Mouse (Mus musculus): ENCODE data around the gene Ap5s1.
A peak's percentile ranks its signal among the peaks of the same experiment; 100 is the strongest.

Ap5s1 gene

GRCm38 (mm10) chr2:131187602-131187922 is 19.3 kb upstream of the Ap5s1 start:
- no peak for DNase-seq (ENCODE audit: low spot score in 2 of 2)

GRCm38 (mm10) chr2:131188311-131188710 is 18.6 kb upstream of the Ap5s1 start:
- DNase-seq (ENCODE audit: low spot score in 2 of 2), result no peak

- DNase-seq (ENCODE audit: low spot score in 2 of 2), result no peak
These were observed 17.2 kb upstream of the Ap5s1 start for GRCm38 (mm10) chr2:131189521-131190309.

GRCm38 (mm10) chr2:131190344-131191004 is 16.4 kb upstream of the Ap5s1 start:
- DNase-seq (ENCODE audit: low spot score in 2 of 2), result no peak

- no peak for DNase-seq (ENCODE audit: low spot score in 2 of 2)
These were observed 15.9 kb upstream of the Ap5s1 start for GRCm38 (mm10) chr2:131191005-131191390.

- no peak for DNase-seq (ENCODE audit: low spot score in 2 of 2)
These were observed 10.1 kb upstream of the Ap5s1 start for GRCm38 (mm10) chr2:131196606-131197316.

- no peak for DNase-seq (ENCODE audit: low spot score in 2 of 2)
These were observed 6.2 kb upstream of the Ap5s1 start for GRCm38 (mm10) chr2:131200710-131201109.

GRCm38 (mm10) chr2:131201262-131201661 is 5.6 kb upstream of the Ap5s1 start:
- DNase-seq (ENCODE audit: low spot score in 2 of 2), result no peak

- no peak for DNase-seq (ENCODE audit: low spot score in 2 of 2)
These were observed 3.0 kb upstream of the Ap5s1 start for GRCm38 (mm10) chr2:131203816-131204409.

GRCm38 (mm10) chr2:131204410-131204981 is 2.4 kb upstream of the Ap5s1 start:
- peak; percentile 77 to 90 for DNase-seq (ENCODE audit: low spot score in 2 of 2)

GRCm38 (mm10) chr2:131205521-131206182 is 1.2 kb upstream of the Ap5s1 start:
- no peak for DNase-seq (ENCODE audit: low spot score in 2 of 2)

GRCm38 (mm10) chr2:131208356-131208755 is 1.5 kb downstream of the Ap5s1 start:
- DNase-seq (ENCODE audit: low spot score in 2 of 2), result no peak

GRCm38 (mm10) chr2:131209125-131209795 is 2.4 kb downstream of the Ap5s1 start:
- DNase-seq (ENCODE audit: low spot score in 2 of 2), result no peak

- DNase-seq (ENCODE audit: low spot score in 2 of 2), result peak; percentile 96 to 97
These were observed 3.3 kb downstream of the Ap5s1 start for GRCm38 (mm10) chr2:131209969-131210792.

GRCm38 (mm10) chr2:131211026-131211615 is 4.2 kb downstream of the Ap5s1 start:
- peak; percentile 18 to 29 for DNase-seq (ENCODE audit: low spot score in 2 of 2)

GRCm38 (mm10) chr2:131213773-131214172 is 6.9 kb downstream of the Ap5s1 start:
- no peak for DNase-seq (ENCODE audit: low spot score in 2 of 2)

- no peak for DNase-seq (ENCODE audit: low spot score in 2 of 2)
These were observed 9.3 kb downstream of the Ap5s1 start for GRCm38 (mm10) chr2:131215941-131216858.

GRCm38 (mm10) chr2:131220030-131220429 is 13.2 kb downstream of the Ap5s1 start:
- DNase-seq (ENCODE audit: low spot score in 2 of 2), result no peak
